Mouse (Mus musculus) heart, adult 18-20 months (tissue): ENCODE results near the gene Crtac1. TPM values are rescaled to one million over a fixed set of nuclear protein-coding genes. Genes with fewer than 3 reads are reported as not detected.

Experiments
- DNase-seq, 2 experiments: peaks; one replicate each; pipeline ENCODE4 v3.0.0; 2021 to 2022; ENCODE audit warnings: mixed read lengths in 1 of 2
- microRNA-seq, 2 experiments: library from miRNA; unstranded; fragments of <30 nt; microRNA quantifications; one replicate each; pipeline ENCODE4 v1.2.0; 2022
- total RNA-seq, 2 experiments: library from RNA; stranded (reverse); gene quantifications; 2 replicates each; pipeline ENCODE4 v1.2.3; 2021

Crtac1 gene
- total RNA-seq, 2 experiments from 2014 or later, result not detected

DNA sequence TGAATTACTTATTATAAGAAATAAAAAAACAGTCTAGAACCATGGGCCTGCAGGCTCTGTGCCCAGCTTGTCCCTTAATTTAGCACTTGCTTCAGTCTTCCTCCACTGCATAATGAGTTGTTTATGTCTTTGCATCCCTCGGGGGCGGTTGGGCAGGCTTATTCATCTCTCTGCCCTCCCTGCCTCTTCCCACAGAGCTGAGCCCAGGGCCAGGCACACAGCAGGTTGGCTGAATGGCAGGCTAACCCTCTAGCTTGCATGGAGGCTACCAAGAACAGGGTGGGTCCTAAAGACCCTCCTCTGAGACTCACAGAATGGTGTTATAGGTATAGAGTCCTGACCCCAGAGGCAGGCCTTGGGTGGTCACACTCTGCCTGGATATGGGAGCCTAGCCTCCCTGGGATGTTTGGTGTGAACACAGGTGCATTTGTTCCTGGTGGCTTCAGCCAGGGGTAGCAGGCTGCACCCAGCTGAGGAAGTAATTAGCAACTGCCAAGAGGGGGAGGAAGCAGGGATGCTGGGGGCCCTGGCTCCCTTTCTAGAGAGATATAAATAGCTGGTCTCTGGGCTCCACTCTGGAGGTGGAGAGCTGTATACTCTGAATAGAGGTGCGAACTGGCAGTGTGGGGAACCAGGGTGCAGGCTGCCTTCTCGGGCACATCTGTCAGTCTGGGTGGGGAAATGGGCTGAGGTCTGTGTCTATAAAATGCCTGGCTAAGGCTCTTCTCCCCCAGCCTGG is 193.8 kb downstream of the Crtac1 start:
- DNase-seq, result peak; percentile 44 to 71

Small RNA genes lying within 50 kb of the gene (microRNA-seq; reads per million reads assigned to microRNA genes)
- 0 reads per million in 2 experiments for gene Gm26339
- gene Mir3085, result 0 reads per million in 2 experiments

Other genes with a start within 250 kb of the Crtac1 start
- 1 to 10 TPM; 5.6 to 5.8 TPM for gene Sfrp5, start 229.5 kb downstream of the Crtac1 start, total RNA-seq
- gene Golga7b, start 184.2 kb downstream of the Crtac1 start, total RNA-seq, result under 1 TPM; 0.54 to 0.87 TPM
- gene R3hcc1l, start 87.0 kb upstream of the Crtac1 start, total RNA-seq, result 10 to 100 TPM; 22.8 to 28.9 TPM
- gene Loxl4, start 181.0 kb upstream of the Crtac1 start, total RNA-seq, result under 1 TPM; 0.67 to 0.92 TPM